8 mouse cellular contexts compared by ENCODE assay signal in genomic region chr13:110368556-110369040, GRCm38 (mm10). TPM values are rescaled to one million over a fixed set of nuclear protein-coding genes. Genes with fewer than 3 reads are reported as not detected.
DNase-seq lines count a peak whose midpoint lies in the region; ATAC-seq and TF ChIP-seq lines count a peak whose summit lies in the region.
"Not testable (repeated sequence)": the region's sequence is repeated elsewhere in the genome, so short reads cannot be mapped to it uniquely, and the experiment has no call there.

No protein-coding gene starts in this region.

- WGBS in intestine, postnatal 0 days, result 54% methylated on average over 6 of the region's 6 CpGs
- 58% methylated on average over 6 of the region's 6 CpGs for WGBS in midbrain, embryonic 13.5 days

- H3K4me1 ChIP-seq in intestine, postnatal 0 days (replicated peaks; ENCODE audit: control insufficient read depth, insufficient read depth, low read length); midbrain, embryonic 13.5 days (replicated peaks): not testable (repeated sequence)

- ATAC-seq in intestine, postnatal 0 days, result not testable (repeated sequence)
- ATAC-seq in midbrain, embryonic 13.5 days, result peak; percentile 79

- H3K4me3 ChIP-seq in intestine, postnatal 0 days (ENCODE audit: low read depth, low read length); midbrain, embryonic 13.5 days (replicated peaks): not testable (repeated sequence)

- H3K9me3 ChIP-seq in intestine, postnatal 0 days (ENCODE audit: control insufficient read depth); midbrain, embryonic 13.5 days: not testable (repeated sequence)

- peak; percentile 99 for TF ChIP-seq CTCF in intestine, postnatal 0 days (IDR thresholded peaks at IDR 0.05; ENCODE audit: low read depth)

- peak; percentile 58 for DNase-seq in NIH3T3 (ENCODE audit: low read depth)
- peak; percentile 69 to 81 for DNase-seq in cerebellum, postnatal 10 days
- DNase-seq in gastrocnemius, adult 18-20 months (ENCODE audit: low spot score), result peak; percentile 60
- DNase-seq in left cerebral cortex, adult 9 months (ENCODE audit: low spot score in 2 of 2), result peak; percentile 36 to 84
- DNase-seq in right cerebral cortex, postnatal 36 days (ENCODE audit: low spot score in 2 of 2), result peak; percentile 41 to 42
- peak; percentile 37 to 44 for DNase-seq in urinary bladder, postnatal 36 days (ENCODE audit: low spot score in 2 of 2)

- H3K27me3 ChIP-seq in intestine, postnatal 0 days (replicated peaks; ENCODE audit: control insufficient read depth, insufficient read depth, low read length); midbrain, embryonic 13.5 days: not testable (repeated sequence)

- not testable (repeated sequence) for H3K36me3 ChIP-seq in intestine, postnatal 0 days (ENCODE audit: control insufficient read depth, insufficient read depth); midbrain, embryonic 13.5 days

- not testable (repeated sequence) for H3K27ac ChIP-seq in intestine, postnatal 0 days (ENCODE audit: low read depth, low read length); midbrain, embryonic 13.5 days

- H3K9ac ChIP-seq in intestine, postnatal 0 days (ENCODE audit: low read depth, low read length); midbrain, embryonic 13.5 days (replicated peaks): not testable (repeated sequence)

- not testable (repeated sequence) for H3K4me2 ChIP-seq in intestine, postnatal 0 days (replicated peaks; ENCODE audit: low read depth); midbrain, embryonic 13.5 days (replicated peaks)

RNA-seq across cellular contexts. Expression of gene Gapt, which starts 11.6 kb away (rescaled TPM):
- under 1 TPM in 1 of 2 experiments, not detected in 1; 0.11 TPM for total RNA-seq in gastrocnemius, adult 18-20 months (2021)
- 0.16 and 0.18 TPM in 2 replicates for polyA plus RNA-seq in intestine, postnatal 0 days (2015; fragmentation: Nextera tagmentation; extraction: Ambion mirVana)
- polyA plus RNA-seq in midbrain, embryonic 13.5 days (2015; fragmentation: Nextera tagmentation; extraction: Ambion mirVana), result 0.09 TPM in 1 of 2 replicates, not detected in the other

RNA-seq across cellular contexts. Expression of gene Plk2, which starts 26.2 kb away (rescaled TPM):
- 1 to 10 TPM; 2.4 to 6.0 TPM for total RNA-seq in gastrocnemius, adult 18-20 months (2021)
- polyA plus RNA-seq in intestine, postnatal 0 days (2015; fragmentation: Nextera tagmentation; extraction: Ambion mirVana), result 16.4 and 19.0 TPM in 2 replicates
- polyA plus RNA-seq in midbrain, embryonic 13.5 days (2015; fragmentation: Nextera tagmentation; extraction: Ambion mirVana), result 155 TPM in 2 replicates
